Mouse (Mus musculus): ENCODE results near the gene Hes2. TPM values are rescaled to one million over a fixed set of nuclear protein-coding genes. Genes with fewer than 3 reads are reported as not detected.

Gene Hes2
- polyA plus RNA-seq, 1 experiment from 2014 or later, result not detected

- Histone ChIP-seq H3K4me1 (ENCODE audit: insufficient read depth) (peaks cover 23% of the 10 kb centered on the region), H3K36me3 (replicated peaks; ENCODE audit: insufficient read depth, low read length) (no peaks in the 10 kb centered on the region), H3K4me2 (ENCODE audit: low read depth, low read length) (no peak overlapping the region), H3K9ac (replicated peaks) (no peak overlapping the region), H3K27ac (ENCODE audit: low read depth) (no peak overlapping the region), H3K9me3 (ENCODE audit: low read length) (no peaks in the 10 kb centered on the region), H3K4me3 (ENCODE audit: low read depth, low read length) (no peak overlapping the region), H3K27me3 (ENCODE audit: insufficient read depth, low read length) (peaks cover 53% of the 10 kb centered on the region)
- DNase-seq (no peak), ATAC-seq (no peak)
- TF ChIP-seq CTCF (IDR thresholded peaks at IDR 0.05; ENCODE audit: low read depth) (no peak; the same call in 1 of the 2 replicates), EP300 (IDR thresholded peaks at IDR 0.05; ENCODE audit: low read depth) (no peak)
- WGBS (ENCODE audit: insufficient replicate concordance), result 53% methylated on average over 4 of the region's 4 CpGs
Measured at GRCm38 (mm10) chr4:152155019-152155418, 3.6 kb upstream of the Hes2 start.

- DNase-seq (peak; percentile 66), ATAC-seq (no peak)
- no peaks in the 10 kb centered on the region for H3K36me3 ChIP-seq (replicated peaks; ENCODE audit: insufficient read depth, low read length)
- H3K4me1 ChIP-seq (ENCODE audit: insufficient read depth), result peaks cover 18% of the 10 kb centered on the region
- peak; percentile 78 for TF ChIP-seq CTCF (IDR thresholded peaks at IDR 0.05; ENCODE audit: low read depth)
- TF ChIP-seq EP300 (IDR thresholded peaks at IDR 0.05; ENCODE audit: low read depth), result no peak
- WGBS (ENCODE audit: insufficient replicate concordance), result 13% methylated on average over 21 of the region's 21 CpGs
- peak overlapping the region; percentile 62 for H3K4me2 ChIP-seq (ENCODE audit: low read depth, low read length)
- peak overlapping the region; percentile 36 for H3K4me3 ChIP-seq (ENCODE audit: low read depth, low read length)
- H3K9ac ChIP-seq (replicated peaks), result no peak overlapping the region
- H3K27me3 ChIP-seq (ENCODE audit: insufficient read depth, low read length), result peaks cover 50% of the 10 kb centered on the region
- no peak overlapping the region for H3K27ac ChIP-seq (ENCODE audit: low read depth)
- no peaks in the 10 kb centered on the region for H3K9me3 ChIP-seq (ENCODE audit: low read length)
Measured at GRCm38 (mm10) chr4:152157779-152158584, 685 bp upstream of the Hes2 start.

- no peak overlapping the region for H3K27ac ChIP-seq (ENCODE audit: low read depth)
- 0 out of 2 replicates have a peak, but pooled peaks have one; percentile 10 for ATAC-seq
- TF ChIP-seq EP300 (IDR thresholded peaks at IDR 0.05; ENCODE audit: low read depth), result no peak
- no peak for TF ChIP-seq CTCF (IDR thresholded peaks at IDR 0.05; ENCODE audit: low read depth)
- no peak overlapping the region for H3K9ac ChIP-seq (replicated peaks)
- H3K9me3 ChIP-seq (ENCODE audit: low read length), result no peaks in the 10 kb centered on the region
- H3K4me2 ChIP-seq (ENCODE audit: low read depth, low read length), result peak overlapping the region; percentile 62
- peaks cover 48% of the 10 kb centered on the region for H3K27me3 ChIP-seq (ENCODE audit: insufficient read depth, low read length)
- no peak for DNase-seq
- H3K36me3 ChIP-seq (replicated peaks; ENCODE audit: insufficient read depth, low read length), result no peaks in the 10 kb centered on the region
- H3K4me1 ChIP-seq (ENCODE audit: insufficient read depth), result peaks cover 15% of the 10 kb centered on the region
- 2% methylated on average over 19 of the region's 19 CpGs for WGBS (ENCODE audit: insufficient replicate concordance)
- peak overlapping the region; percentile 36 for H3K4me3 ChIP-seq (ENCODE audit: low read depth, low read length)
Measured at GRCm38 (mm10) chr4:152159285-152159678, 615 bp downstream of the Hes2 start.

- Histone ChIP-seq H3K4me3 (ENCODE audit: low read depth, low read length) (no peak overlapping the region), H3K9ac (replicated peaks) (no peak overlapping the region), H3K36me3 (replicated peaks; ENCODE audit: insufficient read depth, low read length) (no peaks in the 10 kb centered on the region), H3K4me1 (ENCODE audit: insufficient read depth) (peaks cover 15% of the 10 kb centered on the region), H3K4me2 (ENCODE audit: low read depth, low read length) (no peak overlapping the region), H3K27ac (ENCODE audit: low read depth) (no peak overlapping the region), H3K27me3 (ENCODE audit: insufficient read depth, low read length) (peaks cover 48% of the 10 kb centered on the region), H3K9me3 (ENCODE audit: low read length) (no peaks in the 10 kb centered on the region)
- TF ChIP-seq EP300 (IDR thresholded peaks at IDR 0.05; ENCODE audit: low read depth) (no peak), CTCF (IDR thresholded peaks at IDR 0.05; ENCODE audit: low read depth) (no peak)
- ATAC-seq (no peak), DNase-seq (no peak)
- WGBS (ENCODE audit: insufficient replicate concordance), result 46% methylated on average over 4 of the region's 4 CpGs
Measured at GRCm38 (mm10) chr4:152160748-152161147, 2.1 kb downstream of the Hes2 start.

- H3K4me3 ChIP-seq (ENCODE audit: low read depth, low read length), result no peak overlapping the region
- no peak overlapping the region for H3K9ac ChIP-seq (replicated peaks)
- TF ChIP-seq EP300 (IDR thresholded peaks at IDR 0.05; ENCODE audit: low read depth) (no peak), CTCF (IDR thresholded peaks at IDR 0.05; ENCODE audit: low read depth) (no peak)
- H3K27me3 ChIP-seq (ENCODE audit: insufficient read depth, low read length), result peaks cover 48% of the 10 kb centered on the region
- 64% methylated on average over 6 of the region's 6 CpGs for WGBS (ENCODE audit: insufficient replicate concordance)
- no peak overlapping the region for H3K27ac ChIP-seq (ENCODE audit: low read depth)
- ATAC-seq (peak; percentile 49), DNase-seq (no peak)
- H3K36me3 ChIP-seq (replicated peaks; ENCODE audit: insufficient read depth, low read length), result no peaks in the 10 kb centered on the region
- H3K9me3 ChIP-seq (ENCODE audit: low read length), result no peaks in the 10 kb centered on the region
- H3K4me1 ChIP-seq (ENCODE audit: insufficient read depth), result peaks cover 15% of the 10 kb centered on the region
- H3K4me2 ChIP-seq (ENCODE audit: low read depth, low read length), result no peak overlapping the region
Measured at GRCm38 (mm10) chr4:152161601-152162000, 2.9 kb downstream of the Hes2 start.

GRCm38 (mm10) chr4:152162748-152163147 is 4.1 kb downstream of the Hes2 start:
- H3K27me3 ChIP-seq (ENCODE audit: insufficient read depth, low read length), result peaks cover 42% of the 10 kb centered on the region
- H3K4me3 ChIP-seq (ENCODE audit: low read depth, low read length), result no peak overlapping the region
- no peak overlapping the region for H3K27ac ChIP-seq (ENCODE audit: low read depth)
- TF ChIP-seq CTCF (IDR thresholded peaks at IDR 0.05; ENCODE audit: low read depth) (no peak), EP300 (IDR thresholded peaks at IDR 0.05; ENCODE audit: low read depth) (no peak)
- H3K9ac ChIP-seq (replicated peaks), result no peak overlapping the region
- ATAC-seq (no peak), DNase-seq (no peak)
- no peak overlapping the region for H3K4me2 ChIP-seq (ENCODE audit: low read depth, low read length)
- H3K4me1 ChIP-seq (ENCODE audit: insufficient read depth), result peaks cover 15% of the 10 kb centered on the region
- H3K9me3 ChIP-seq (ENCODE audit: low read length), result no peaks in the 10 kb centered on the region
- H3K36me3 ChIP-seq (replicated peaks; ENCODE audit: insufficient read depth, low read length), result no peaks in the 10 kb centered on the region
- 60% methylated on average over 2 of the region's 2 CpGs for WGBS (ENCODE audit: insufficient replicate concordance)

Measured in liver, postnatal 0 days (tissue).